Mouse (Mus musculus) liver, embryonic 11.5 days (tissue): Measurements from ENCODE around the gene Xndc1. TPM values are rescaled to one million over a fixed set of nuclear protein-coding genes. Genes with fewer than 3 reads are reported as not detected.

Source experiments
- polyA plus RNA-seq: library from polyadenylated mRNA; unstranded; fragments of >200 nt; fragmentation: Nextera tagmentation; extraction: Ambion mirVana; gene quantifications from 2 replicates; pipeline ENCODE4 v1.2.1, GENCODE M21; 2014

The Xndc1 gene
- polyA plus RNA-seq, 1 experiment from 2014 or later = 24.6 TPM

Other genes starting within 250 kb of the Xndc1 start
- 0.10 TPM in 1 of 2 replicates, not detected in the other for gene Phox2a, start 247.2 kb upstream of the Xndc1 start, polyA plus RNA-seq
- gene Inppl1, start 227.3 kb upstream of the Xndc1 start, polyA plus RNA-seq = 22.3 and 23.4 TPM in 2 replicates
- 3.3 and 3.9 TPM in 2 replicates for gene Folr2, start 208.3 kb upstream of the Xndc1 start, polyA plus RNA-seq
- 94.7 and 96.2 TPM in 2 replicates for gene Anapc15, start 201.8 kb upstream of the Xndc1 start, polyA plus RNA-seq
- gene Folr1, start 194.7 kb upstream of the Xndc1 start, polyA plus RNA-seq = 0.27 and 0.42 TPM in 2 replicates
- gene Lamtor1, start 159.6 kb upstream of the Xndc1 start, polyA plus RNA-seq = 119 and 124 TPM in 2 replicates
- gene Tomt, start 159.2 kb upstream of the Xndc1 start, polyA plus RNA-seq = 0.71 and 0.75 TPM in 2 replicates
- 5.5 and 6.4 TPM in 2 replicates for gene Lrrc51, start 131.6 kb upstream of the Xndc1 start, polyA plus RNA-seq
- 66.2 and 66.3 TPM in 2 replicates for gene Numa1, start 131.4 kb upstream of the Xndc1 start, polyA plus RNA-seq
- 2.4 and 3.9 TPM in 2 replicates for gene Il18bp, start 46.8 kb upstream of the Xndc1 start, polyA plus RNA-seq
- 16.4 and 16.7 TPM in 2 replicates for gene Rnf121, start within 50 bp of the Xndc1 start, polyA plus RNA-seq
- 0.71 and 0.81 TPM in 2 replicates for gene Xntrpc, start 202 bp downstream of the Xndc1 start, polyA plus RNA-seq
- not detected in 2 replicates for gene Trpc2, start 17.6 kb downstream of the Xndc1 start, polyA plus RNA-seq
- gene Art1, start 36.2 kb downstream of the Xndc1 start, polyA plus RNA-seq = 0.38 and 1.1 TPM in 2 replicates
- gene Art5, start 44.0 kb downstream of the Xndc1 start, polyA plus RNA-seq = 0.58 and 0.78 TPM in 2 replicates
- gene Chrna10, start 51.3 kb downstream of the Xndc1 start, polyA plus RNA-seq = not detected in 2 replicates
- 42.0 and 45.8 TPM in 2 replicates for gene Nup98, start 144.7 kb downstream of the Xndc1 start, polyA plus RNA-seq
- 40.0 and 45.5 TPM in 2 replicates for gene Pgap2, start 144.7 kb downstream of the Xndc1 start, polyA plus RNA-seq
- gene Rhog, start 190.5 kb downstream of the Xndc1 start, polyA plus RNA-seq = 76.8 and 81.1 TPM in 2 replicates
- 22.0 and 23.3 TPM in 2 replicates for gene Stim1, start 202.3 kb downstream of the Xndc1 start, polyA plus RNA-seq